Mouse (Mus musculus) hindbrain, embryonic 11.5 days (tissue): ENCODE measurements around the gene Cep57l1. TPM values are rescaled to one million over a fixed set of nuclear protein-coding genes. Genes with fewer than 3 reads are reported as not detected.
"Not testable (repeated sequence)": the region's sequence is repeated elsewhere in the genome, so short reads cannot be mapped to it uniquely, and the experiment has no call there.

ENCODE experiments used
- ATAC-seq: fragments of 200-750 bp; cut with Nextera tagmentation; 2 replicates; pipeline ENCODE4 v1.8.0; 2017; ENCODE audit warnings: mild to moderate bottlenecking, moderate TSS enrichment, moderate library complexity; ENCODE audit not compliant: low FRiP score
- DNase-seq: peaks from one replicate; pipeline ENCODE4 v3.0.0-alpha.2; 2015; ENCODE audit warnings: low spot score
- H3K27ac ChIP-seq: fragments of 300-500 bp; sonication (generic); 2 replicates; pipeline ENCODE4 v1.5.1; 2014; ENCODE audit warnings: mild to moderate bottlenecking, low read depth, low read length
- H3K27me3 ChIP-seq: fragments of 300-500 bp; sonication (generic); 2 replicates; pipeline ENCODE4 v1.6.1; 2014; ENCODE audit warnings: mild to moderate bottlenecking, low read length, moderate library complexity, mixed read lengths; ENCODE audit not compliant: control insufficient read depth, insufficient read depth
- H3K36me3 ChIP-seq: fragments of 300-500 bp; sonication (generic); 2 replicates; pipeline ENCODE4 v1.6.1; 2014; ENCODE audit warnings: mild to moderate bottlenecking, low read length, moderate library complexity, mixed read lengths; ENCODE audit not compliant: control insufficient read depth, insufficient read depth
- H3K4me1 ChIP-seq: fragments of 300-500 bp; sonication (generic); replicated peaks from 2 replicates; pipeline ENCODE4 v1.6.1; 2014; ENCODE audit warnings: low read length, mixed read lengths; ENCODE audit not compliant: control insufficient read depth, insufficient read depth
- H3K4me2 ChIP-seq: fragments of 300-500 bp; sonication (generic); replicated peaks from 2 replicates; pipeline ENCODE4 v1.6.1; 2014; ENCODE audit warnings: mild to moderate bottlenecking, low read depth, low read length
- H3K4me3 ChIP-seq: fragments of 300-500 bp; sonication (generic); 2 replicates; pipeline ENCODE4 v1.5.1; 2014; ENCODE audit warnings: low read depth, low read length
- H3K9ac ChIP-seq: fragments of 300-500 bp; sonication (generic); 2 replicates; pipeline ENCODE4 v1.6.1; 2014; ENCODE audit warnings: low read depth, low read length
- H3K9me3 ChIP-seq: fragments of 300-500 bp; sonication (generic); 2 replicates; pipeline ENCODE4 v1.6.1; 2016; ENCODE audit warnings: low read length; ENCODE audit not compliant: control insufficient read depth
- WGBS: fragments of 180-500 bp; shearing (Covaris S2); extraction: QIAGEN DNeasy Blood & Tissue Kit; methylation state at CpG from one replicate; pipeline ENCODE4 v1.1.7; 2014; 5-methylcytosine and 5-hydroxymethylcytosine counted together
- polyA plus RNA-seq: library from polyadenylated mRNA; unstranded; fragments of >200 nt; fragmentation: Nextera tagmentation; extraction: Ambion mirVana; gene quantifications from 2 replicates; pipeline ENCODE4 v1.2.1, GENCODE M21; 2014

The Cep57l1 gene
- polyA plus RNA-seq, 1 experiment from 2014 or later: 22.1 TPM

DNA sequence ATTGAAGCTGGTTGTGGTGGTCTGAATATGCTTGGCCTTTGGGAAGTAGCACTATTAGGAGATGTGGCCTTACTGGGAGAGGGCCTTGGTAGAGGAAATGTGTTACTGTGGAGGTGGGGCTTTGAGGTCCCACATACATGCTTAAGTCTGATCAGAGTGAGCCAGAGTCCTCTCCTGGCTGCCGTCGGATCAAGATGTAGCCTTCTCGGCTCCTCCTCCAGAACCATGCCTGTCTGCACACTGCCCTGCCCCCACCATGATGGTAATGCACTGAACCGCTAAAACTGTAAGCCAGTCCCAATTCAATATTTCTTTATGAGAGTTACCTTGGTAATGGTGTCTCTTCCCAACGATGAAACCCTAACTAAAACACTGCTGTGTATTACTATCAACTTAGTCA lies 19.5 kb upstream of the Cep57l1 start:
- Histone ChIP-seq H3K4me3 (no peak overlapping the region), H3K9ac (no peak overlapping the region), H3K4me1 (no peaks in the 10 kb centered on the region), H3K36me3 (no peaks in the 10 kb centered on the region), H3K27ac (no peak overlapping the region), H3K9me3 (no peaks in the 10 kb centered on the region), H3K4me2 (no peak overlapping the region), H3K27me3 (no peaks in the 10 kb centered on the region)
- no peak for ATAC-seq
- no peak for DNase-seq
- 85% methylated on average over 5 of the region's 5 CpGs for WGBS

GRCm38 (mm10) chr10:41827784-41828183 lies 18.1 kb upstream of the Cep57l1 start:
- no peak overlapping the region for H3K4me3 ChIP-seq
- H3K9me3 ChIP-seq: no peaks in the 10 kb centered on the region
- no peaks in the 10 kb centered on the region for H3K4me1 ChIP-seq
- WGBS: 90% methylated on average over 4 of the region's 4 CpGs
- H3K27me3 ChIP-seq: no peaks in the 10 kb centered on the region
- DNase-seq (no peak), ATAC-seq (no peak)
- H3K36me3 ChIP-seq: no peaks in the 10 kb centered on the region
- no peak overlapping the region for H3K9ac ChIP-seq
- H3K27ac ChIP-seq: no peak overlapping the region
- no peak overlapping the region for H3K4me2 ChIP-seq

DNA sequence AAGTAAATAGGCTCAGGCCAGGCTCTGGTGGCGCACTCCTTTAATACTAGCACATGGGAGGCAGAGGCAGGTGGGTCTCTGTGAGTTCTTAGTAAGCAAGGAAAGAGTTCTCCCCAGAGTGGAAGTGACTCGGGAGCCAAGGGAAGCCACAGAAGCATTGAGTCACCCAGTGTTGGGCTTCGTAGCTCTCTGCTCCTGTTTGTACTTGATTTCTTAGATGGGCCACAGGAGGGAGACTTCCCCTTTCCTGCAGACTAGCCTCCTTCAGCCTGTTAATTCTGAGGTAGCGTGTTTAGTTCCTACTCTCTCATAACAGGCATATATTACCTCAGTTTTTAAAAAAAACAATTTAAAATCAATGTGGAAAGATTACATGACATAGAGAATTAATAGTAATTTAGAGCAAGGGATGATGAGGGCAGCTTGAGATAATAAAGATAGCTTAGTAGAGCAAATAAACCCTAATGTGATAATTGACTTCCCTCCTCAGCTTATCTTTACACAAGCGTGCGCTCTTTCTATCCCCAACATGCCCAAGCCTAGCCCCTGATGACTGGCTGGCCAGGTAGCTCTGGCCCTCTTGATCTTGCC lies 16.9 kb upstream of the Cep57l1 start:
- Histone ChIP-seq H3K4me3 (no peak overlapping the region), H3K4me2 (no peak overlapping the region), H3K27me3 (no peaks in the 10 kb centered on the region), H3K4me1 (no peaks in the 10 kb centered on the region), H3K9me3 (no peaks in the 10 kb centered on the region), H3K36me3 (no peaks in the 10 kb centered on the region), H3K9ac (no peak overlapping the region), H3K27ac (no peak overlapping the region)
- WGBS: 91% methylated on average over 6 of the region's 6 CpGs
- no peak for ATAC-seq
- DNase-seq: no peak

GRCm38 (mm10) chr10:41825996-41826395 lies 16.3 kb upstream of the Cep57l1 start:
- 91% methylated on average over 4 of the region's 4 CpGs for WGBS

DNA sequence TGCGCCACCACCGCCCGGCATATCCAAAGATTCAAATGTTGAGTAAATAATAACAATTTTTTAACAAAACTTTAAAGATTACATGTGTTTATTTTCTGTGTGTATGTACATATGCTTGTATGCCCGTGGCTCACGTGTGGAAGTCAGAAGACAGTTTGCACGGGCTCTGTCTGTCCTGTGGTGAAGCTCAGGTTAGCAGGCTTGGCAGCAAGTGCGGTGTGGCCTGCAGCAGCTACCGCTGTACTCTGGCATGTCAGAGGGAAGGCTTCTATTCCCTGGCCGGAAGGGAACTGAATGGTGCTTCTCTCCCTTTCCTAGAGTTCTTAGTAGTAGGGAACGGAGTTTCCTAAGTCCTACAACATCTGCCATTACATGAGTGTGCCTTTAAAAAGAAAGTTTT lies 15.4 kb upstream of the Cep57l1 start:
- H3K27me3 ChIP-seq: no peaks in the 10 kb centered on the region
- ATAC-seq (no peak), DNase-seq (no peak)
- H3K4me2 ChIP-seq: no peak overlapping the region
- H3K4me1 ChIP-seq: no peaks in the 10 kb centered on the region
- no peaks in the 10 kb centered on the region for H3K36me3 ChIP-seq
- WGBS: 86% methylated on average over 10 of the region's 10 CpGs
- H3K9me3 ChIP-seq: no peaks in the 10 kb centered on the region
- no peak overlapping the region for H3K27ac ChIP-seq
- no peak overlapping the region for H3K4me3 ChIP-seq
- no peak overlapping the region for H3K9ac ChIP-seq

More at GRCm38 (mm10) chr10:41825996-41826395, 16.3 kb upstream of the Cep57l1 start:
- H3K4me1 ChIP-seq: no peaks in the 10 kb centered on the region
- H3K27ac ChIP-seq: no peak overlapping the region
- H3K4me3 ChIP-seq: no peak overlapping the region
- H3K27me3 ChIP-seq: no peaks in the 10 kb centered on the region
- no peaks in the 10 kb centered on the region for H3K36me3 ChIP-seq
- ATAC-seq (no peak), DNase-seq (no peak)
- no peaks in the 10 kb centered on the region for H3K9me3 ChIP-seq
- H3K9ac ChIP-seq: no peak overlapping the region
- no peak overlapping the region for H3K4me2 ChIP-seq

- no peak overlapping the region for H3K9ac ChIP-seq
- DNase-seq (no peak), ATAC-seq (no peak)
- no peak overlapping the region for H3K4me3 ChIP-seq
- H3K4me1 ChIP-seq: no peaks in the 10 kb centered on the region
- no peaks in the 10 kb centered on the region for H3K36me3 ChIP-seq
- no peak overlapping the region for H3K27ac ChIP-seq
- 88% methylated on average over 4 of the region's 4 CpGs for WGBS
- H3K27me3 ChIP-seq: no peaks in the 10 kb centered on the region
- no peak overlapping the region for H3K4me2 ChIP-seq
- H3K9me3 ChIP-seq: no peaks in the 10 kb centered on the region
Measured at GRCm38 (mm10) chr10:41823916-41824315, 14.2 kb upstream of the Cep57l1 start.

- DNase-seq, H3K27me3 ChIP-seq, H3K9me3 ChIP-seq, H3K4me1 ChIP-seq, H3K4me2 ChIP-seq, H3K27ac ChIP-seq, H3K36me3 ChIP-seq, H3K9ac ChIP-seq, ATAC-seq, H3K4me3 ChIP-seq: not testable (repeated sequence)
- WGBS: 90% methylated on average over 2 of the region's 4 CpGs
Measured at GRCm38 (mm10) chr10:41823282-41823675, 13.6 kb upstream of the Cep57l1 start.

DNA sequence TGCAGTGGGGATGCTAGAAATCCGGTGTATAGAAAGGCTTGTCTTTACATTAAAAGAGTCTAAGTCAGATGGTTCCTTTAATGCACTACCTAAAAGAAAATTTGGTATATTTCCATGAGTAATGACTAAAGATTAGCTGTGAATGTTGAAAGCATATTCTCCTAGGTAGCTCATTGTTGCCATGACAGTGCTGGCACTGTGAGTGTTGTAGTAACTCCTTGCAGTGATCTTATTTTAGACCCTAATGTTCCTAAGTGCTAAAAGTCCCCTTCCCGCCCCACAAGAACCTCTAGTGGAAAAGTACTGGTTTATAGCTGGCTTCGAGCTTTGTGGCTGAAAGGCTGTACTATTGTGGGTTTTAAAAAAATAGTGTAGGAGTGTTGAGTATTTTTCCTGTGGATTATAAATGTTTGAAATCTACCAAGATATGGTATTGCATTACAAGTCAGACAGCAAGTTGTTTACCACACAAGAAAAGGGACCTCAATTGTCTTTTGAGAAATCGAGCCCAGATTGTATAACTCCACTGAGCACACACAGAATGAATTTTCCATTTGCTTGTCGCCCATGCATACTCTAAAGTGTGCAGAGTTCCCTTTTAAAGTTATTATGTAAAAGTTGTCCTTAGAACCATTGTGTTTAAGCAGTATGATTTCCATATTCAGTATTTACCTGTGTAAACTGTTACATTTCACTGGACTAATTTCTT lies 13.1 kb upstream of the Cep57l1 start:
- 92% methylated on average over 5 of the region's 5 CpGs for WGBS
- DNase-seq (no peak), ATAC-seq (no peak)

GRCm38 (mm10) chr10:41821171-41821570 lies 11.5 kb upstream of the Cep57l1 start:
- ATAC-seq (no peak), DNase-seq (no peak)
- Histone ChIP-seq H3K4me1 (no peaks in the 10 kb centered on the region), H3K9me3 (no peaks in the 10 kb centered on the region), H3K4me3 (no peak overlapping the region), H3K9ac (no peak overlapping the region), H3K27ac (no peak overlapping the region), H3K27me3 (no peaks in the 10 kb centered on the region), H3K4me2 (no peak overlapping the region), H3K36me3 (no peaks in the 10 kb centered on the region)
- 91% methylated on average over 6 of the region's 6 CpGs for WGBS

More for the DNA sequence above, 13.1 kb upstream of the Cep57l1 start:
- Histone ChIP-seq H3K9ac (no peak overlapping the region), H3K27ac (no peak overlapping the region), H3K4me3 (no peak overlapping the region), H3K9me3 (no peaks in the 10 kb centered on the region), H3K4me1 (no peaks in the 10 kb centered on the region), H3K27me3 (no peaks in the 10 kb centered on the region), H3K36me3 (no peaks in the 10 kb centered on the region), H3K4me2 (no peak overlapping the region)
